Mouse (Mus musculus) myocyte (in vitro differentiated cells): Measurements from ENCODE around the gene Larp1b. TPM values are rescaled to one million over a fixed set of nuclear protein-coding genes. Genes with fewer than 3 reads are reported as not detected.

Source experiments
- H3K27me3 ChIP-seq: one replicate; pipeline ENCODE4 v1.6.1; 2011; ENCODE audit not compliant: control insufficient read depth, insufficient read depth, insufficient read length
- H3K36me3 ChIP-seq: one replicate; pipeline ENCODE4 v1.6.1; 2011; ENCODE audit not compliant: control insufficient read depth, insufficient read depth
- H3K4me2 ChIP-seq: one replicate; pipeline ENCODE4 v1.6.1; 2011; ENCODE audit warnings: low read depth, control low read depth
- H3K4me3 ChIP-seq: one replicate; pipeline ENCODE4 v1.5.1; 2011; ENCODE audit warnings: mild to moderate bottlenecking, control low read depth, moderate library complexity
- H3K79me2 ChIP-seq: one replicate; pipeline ENCODE4 v1.6.1; 2011; ENCODE audit not compliant: control insufficient read depth, insufficient read depth
- H3ac ChIP-seq: one replicate; pipeline ENCODE4 v1.6.1; 2011; ENCODE audit not compliant: control insufficient read depth, insufficient read length
- CEBPB ChIP-seq: IDR thresholded peaks from 2 replicates; pipeline ENCODE4 v1.6.1; 2011; ENCODE audit warnings: mild to moderate bottlenecking, moderate library complexity; ENCODE audit not compliant: poor library complexity, insufficient read depth, severe bottlenecking
- E2F4 ChIP-seq: IDR thresholded peaks from one replicate; pipeline ENCODE4 v1.6.1; 2011; ENCODE audit warnings: mild to moderate bottlenecking, control low read depth, moderate library complexity; ENCODE audit not compliant: insufficient read depth
- MAX ChIP-seq: IDR thresholded peaks from one replicate; pipeline ENCODE4 v1.6.1; 2011; ENCODE audit warnings: low read depth, mild to moderate bottlenecking, control low read depth
- MYOD1 ChIP-seq, 3 experiments: IDR thresholded peaks; one replicate each; pipeline ENCODE4 v1.6.1; 2011; ENCODE audit warnings: control low read depth in 2 of 3, low read depth in 2 of 3, mild to moderate bottlenecking in 2 of 3, moderate library complexity in 1 of 3; ENCODE audit not compliant: insufficient read length in 2 of 3, control insufficient read depth in 1 of 3
- MYOG ChIP-seq, 3 experiments: IDR thresholded peaks; one replicate each; pipeline ENCODE4 v1.6.1; 2011; ENCODE audit warnings: control low read depth in 2 of 3, low read depth in 2 of 3, mild to moderate bottlenecking in 2 of 3; ENCODE audit not compliant: insufficient read length in 2 of 3, control insufficient read depth in 1 of 3, insufficient read depth in 1 of 3
- POLR2A ChIP-seq: IDR thresholded peaks from one replicate; pipeline ENCODE4 v1.6.1; 2011; ENCODE audit warnings: low read depth, mild to moderate bottlenecking, control low read depth, moderate library complexity; ENCODE audit not compliant: insufficient read length
- POLR2AphosphoS2 ChIP-seq: IDR thresholded peaks from one replicate; pipeline ENCODE4 v1.6.1; 2011; ENCODE audit warnings: low read depth, control low read depth; ENCODE audit not compliant: insufficient read length
- REST ChIP-seq: IDR thresholded peaks from one replicate; pipeline ENCODE4 v1.6.1; 2011; ENCODE audit warnings: mild to moderate bottlenecking, control low read depth, moderate library complexity; ENCODE audit not compliant: insufficient read depth, insufficient read length
- SRF ChIP-seq: IDR thresholded peaks from one replicate; pipeline ENCODE4 v1.6.1; 2011; ENCODE audit warnings: low read depth; ENCODE audit not compliant: control insufficient read depth, insufficient read length
- TCF12 ChIP-seq: IDR thresholded peaks from one replicate; pipeline ENCODE4 v1.6.1; 2011; ENCODE audit warnings: mild to moderate bottlenecking, control low read depth; ENCODE audit not compliant: poor library complexity, insufficient read depth, severe bottlenecking
- TCF3 ChIP-seq: IDR thresholded peaks from one replicate; pipeline ENCODE4 v1.6.1; 2011; ENCODE audit warnings: low read depth, control low read depth; ENCODE audit not compliant: insufficient read length
- USF1 ChIP-seq: IDR thresholded peaks from one replicate; pipeline ENCODE4 v1.6.1; 2011; ENCODE audit warnings: low read depth, mild to moderate bottlenecking, control low read depth, moderate library complexity
- polyA plus RNA-seq: library from polyadenylated mRNA; unstranded; fragments of >200 nt; fragmentation: generic; extraction: Trizol; gene quantifications from one replicate; pipeline ENCODE4 v1.2.1, GENCODE M21; 2012; ENCODE audit warnings: missing spikeins

Gene Larp1b
- polyA plus RNA-seq, 1 experiment, result 10.1 TPM

DNA sequence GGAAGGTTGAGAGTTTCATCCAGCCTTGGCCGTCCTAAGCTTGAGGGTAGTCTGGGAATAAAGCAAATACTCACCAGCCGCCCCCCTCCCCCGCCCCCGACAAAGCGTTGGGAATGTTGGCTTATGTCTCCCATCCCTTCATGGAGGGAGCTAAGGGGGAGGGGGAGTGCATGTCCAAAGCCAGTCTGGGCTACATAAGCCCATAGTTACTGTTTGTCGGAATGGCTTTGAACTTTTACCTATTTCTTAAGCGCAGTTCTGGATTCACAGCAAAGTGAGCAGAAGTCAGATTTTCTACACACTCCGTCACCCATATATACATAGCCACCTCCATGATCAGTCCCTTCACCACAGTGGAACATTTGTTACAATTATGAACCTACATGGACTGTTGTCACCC is 59.7 kb downstream of the Larp1b start:
- Histone ChIP-seq H3K27me3 (no peaks in the 10 kb centered on the region), H3ac (no peak overlapping the region)

DNA sequence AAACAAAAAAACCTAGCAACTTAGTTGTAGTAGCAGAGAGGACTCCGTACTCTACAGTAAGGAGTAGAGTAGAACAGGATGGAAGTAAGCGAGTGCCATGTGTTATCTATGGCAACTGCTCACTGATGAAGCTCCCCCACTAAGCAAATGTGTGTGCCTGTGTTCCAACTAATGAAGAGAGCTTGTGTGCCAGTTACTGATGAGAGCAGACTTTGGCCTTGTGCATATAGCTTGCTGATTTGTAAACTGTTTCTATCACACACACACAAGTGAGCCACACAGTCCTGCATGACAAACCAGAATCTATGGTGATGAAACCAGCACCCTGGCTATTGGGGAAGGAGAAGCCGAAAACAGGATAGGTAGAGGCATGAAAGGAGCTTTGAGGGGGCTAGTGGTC is 60.4 kb downstream of the Larp1b start:
- no peaks in the 10 kb centered on the region for H3K27me3 ChIP-seq
- no peak overlapping the region for H3ac ChIP-seq
- no peaks in the 10 kb centered on the region for H3K79me2 ChIP-seq
- H3K4me3 ChIP-seq, result no peak overlapping the region
- no peaks in the 10 kb centered on the region for H3K36me3 ChIP-seq
- H3K4me2 ChIP-seq, result no peak overlapping the region
- TF ChIP-seq TCF3 (no peak), MYOG (IDR thresholded peaks at IDR 0.05; ENCODE audit: control insufficient read depth in 1 of 3, insufficient read depth in 1 of 3, insufficient read length in 2 of 3, low read depth in 2 of 3) (no peak), TCF12 (no peak), CEBPB (no peak), MYOD1 (IDR thresholded peaks at IDR 0.05; ENCODE audit: control insufficient read depth in 1 of 3, insufficient read length in 2 of 3, low read depth in 2 of 3) (no peak), POLR2A (no peak), USF1 (no peak), SRF (no peak), REST (no peak), MAX (no peak), POLR2AphosphoS2 (no peak), E2F4 (no peak)

More for the DNA sequence above, 59.7 kb downstream of the Larp1b start:
- no peak overlapping the region for H3K4me3 ChIP-seq
- no peaks in the 10 kb centered on the region for H3K79me2 ChIP-seq
- H3K4me2 ChIP-seq, result no peak overlapping the region
- TF ChIP-seq E2F4 (no peak), POLR2A (no peak), MYOD1 (IDR thresholded peaks at IDR 0.05; ENCODE audit: control insufficient read depth in 1 of 3, insufficient read length in 2 of 3, low read depth in 2 of 3) (no peak), MAX (no peak), TCF12 (no peak), TCF3 (no peak), CEBPB (no peak), POLR2AphosphoS2 (no peak), REST (no peak), MYOG (IDR thresholded peaks at IDR 0.05; ENCODE audit: control insufficient read depth in 1 of 3, insufficient read depth in 1 of 3, insufficient read length in 2 of 3, low read depth in 2 of 3) (no peak), SRF (no peak), USF1 (no peak)
- H3K36me3 ChIP-seq, result no peaks in the 10 kb centered on the region

DNA sequence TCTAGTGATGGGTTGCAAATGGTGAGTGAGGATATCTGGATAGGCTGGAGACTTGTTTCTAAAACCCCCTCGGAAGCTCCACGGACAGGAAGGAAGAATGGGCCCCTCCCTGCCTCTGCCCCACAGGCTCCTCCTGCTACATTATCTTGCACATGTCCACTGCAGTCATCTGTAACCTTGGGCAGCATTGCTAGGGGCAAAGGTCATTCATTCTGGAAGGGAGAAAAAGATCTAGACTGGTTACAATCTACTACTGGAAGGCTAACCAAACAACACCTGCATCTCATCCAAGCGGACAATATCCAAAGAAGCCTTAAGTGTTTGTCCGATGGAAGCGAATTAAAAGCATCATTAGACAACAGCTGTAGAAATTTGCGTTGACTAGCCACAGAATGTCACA is 61.1 kb downstream of the Larp1b start:
- Histone ChIP-seq H3K79me2 (no peaks in the 10 kb centered on the region), H3K27me3 (no peaks in the 10 kb centered on the region), H3K4me2 (no peak overlapping the region), H3K4me3 (no peak overlapping the region), H3ac (no peak overlapping the region), H3K36me3 (no peaks in the 10 kb centered on the region)
- TF ChIP-seq MYOD1 (IDR thresholded peaks at IDR 0.05; ENCODE audit: control insufficient read depth in 1 of 3, insufficient read length in 2 of 3, low read depth in 2 of 3), result no peak
- TF ChIP-seq TCF12, result no peak
- no peak for TF ChIP-seq POLR2AphosphoS2
- no peak for TF ChIP-seq POLR2A
- TF ChIP-seq MYOG (IDR thresholded peaks at IDR 0.05; ENCODE audit: control insufficient read depth in 1 of 3, insufficient read depth in 1 of 3, insufficient read length in 2 of 3, low read depth in 2 of 3), result no peak
- TF ChIP-seq CEBPB, result no peak
- no peak for TF ChIP-seq USF1
- no peak for TF ChIP-seq MAX
- TF ChIP-seq TCF3, result no peak
- TF ChIP-seq REST, result no peak
- no peak for TF ChIP-seq SRF
- no peak for TF ChIP-seq E2F4

DNA sequence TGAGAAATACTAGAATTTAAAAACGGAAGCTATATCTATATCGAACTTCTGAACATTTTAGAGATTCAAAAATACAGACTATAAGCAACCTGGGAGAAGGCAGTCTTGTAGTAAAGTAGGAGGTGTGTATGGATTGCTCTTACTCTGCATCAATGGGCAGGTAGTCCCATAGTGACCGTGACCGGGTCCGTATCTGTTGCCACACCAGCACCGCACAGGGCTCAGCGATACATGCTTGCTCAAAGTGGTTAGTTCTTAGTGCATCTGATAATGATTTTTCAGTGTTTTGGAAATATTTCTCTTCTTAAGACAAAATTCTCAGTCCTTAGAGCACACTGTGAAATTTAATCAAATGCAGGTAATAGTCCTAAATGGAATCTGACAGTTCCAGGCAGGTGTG is 62.8 kb downstream of the Larp1b start:
- no peak overlapping the region for H3K4me3 ChIP-seq
- no peaks in the 10 kb centered on the region for H3K79me2 ChIP-seq
- no peaks in the 10 kb centered on the region for H3K36me3 ChIP-seq
- H3K27me3 ChIP-seq, result no peaks in the 10 kb centered on the region
- no peak for TF ChIP-seq MYOD1 (IDR thresholded peaks at IDR 0.05; ENCODE audit: control insufficient read depth in 1 of 3, insufficient read length in 2 of 3, low read depth in 2 of 3)
- TF ChIP-seq CEBPB, result no peak
- no peak for TF ChIP-seq MYOG (IDR thresholded peaks at IDR 0.05; ENCODE audit: control insufficient read depth in 1 of 3, insufficient read depth in 1 of 3, insufficient read length in 2 of 3, low read depth in 2 of 3)
- no peak for TF ChIP-seq MAX
- no peak for TF ChIP-seq E2F4
- TF ChIP-seq REST, result no peak
- no peak overlapping the region for H3K4me2 ChIP-seq
- H3ac ChIP-seq, result no peak overlapping the region

DNA sequence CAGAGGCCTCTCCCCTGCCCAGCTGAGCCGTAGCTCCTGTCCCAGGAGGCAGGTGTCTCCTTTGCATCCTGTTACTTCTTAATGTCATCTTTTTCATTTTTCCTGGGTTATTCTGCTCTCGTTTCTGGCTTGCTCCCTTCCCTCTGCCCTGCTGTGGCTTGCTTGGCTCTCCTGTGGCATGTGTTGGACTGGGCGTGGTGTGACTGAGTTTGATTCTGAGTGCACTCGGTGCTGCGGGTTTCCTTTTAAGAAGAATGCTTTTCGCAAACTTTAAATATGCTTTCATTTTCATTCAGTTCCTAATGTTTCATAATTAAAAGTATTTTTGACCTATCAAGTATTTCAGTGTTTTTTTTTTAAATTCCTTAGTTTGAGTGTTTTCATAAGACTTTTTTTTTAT is 65.3 kb downstream of the Larp1b start:
- Histone ChIP-seq H3K4me2 (no peak overlapping the region), H3K27me3 (no peaks in the 10 kb centered on the region), H3ac (no peak overlapping the region), H3K79me2 (no peaks in the 10 kb centered on the region), H3K36me3 (no peaks in the 10 kb centered on the region), H3K4me3 (no peak overlapping the region)
- no peak for TF ChIP-seq REST
- no peak for TF ChIP-seq POLR2A
- no peak for TF ChIP-seq MYOG (IDR thresholded peaks at IDR 0.05; ENCODE audit: control insufficient read depth in 1 of 3, insufficient read depth in 1 of 3, insufficient read length in 2 of 3, low read depth in 2 of 3)
- no peak for TF ChIP-seq SRF
- TF ChIP-seq CEBPB, result no peak
- no peak for TF ChIP-seq MYOD1 (IDR thresholded peaks at IDR 0.05; ENCODE audit: control insufficient read depth in 1 of 3, insufficient read length in 2 of 3, low read depth in 2 of 3)
- TF ChIP-seq E2F4, result no peak
- no peak for TF ChIP-seq TCF12
- TF ChIP-seq USF1, result no peak
- TF ChIP-seq TCF3, result no peak
